Mouse (Mus musculus) embryo, embryonic 11 days (tissue): ENCODE measurements at regions not wholly inside any gene's neighbourhood (a gene's known extent, or its start where the extent isn't known, plus 50 kb on each side); places are given as distances from the start of the nearest gene placed in this dataset.
A peak's percentile ranks its signal among the peaks of the same experiment; 100 is the strongest.
"Not testable (repeated sequence)": the region's sequence is repeated elsewhere in the genome, so short reads cannot be mapped to it uniquely, and the experiment has no call there.

ENCODE experiments used
- DNase-seq: peaks from one replicate; pipeline ENCODE4 v3.0.0-alpha.2; 2015

GRCm38 (mm10) chr10:7390239-7391091 lies 83.0 kb downstream of the Ulbp1 start:
- DNase-seq = peak; percentile 67

GRCm38 (mm10) chr10:7358791-7359190 lies 114.6 kb downstream of the Ulbp1 start:
- not testable (repeated sequence) for DNase-seq

- DNase-seq = not testable (repeated sequence)
Measured at GRCm38 (mm10) chr10:7344290-7344689, 129.1 kb downstream of the Ulbp1 start.

- DNase-seq = not testable (repeated sequence)
Measured at GRCm38 (mm10) chr10:7343736-7344135, 129.7 kb downstream of the Ulbp1 start.

- peak; percentile 89 for DNase-seq
Measured at GRCm38 (mm10) chr10:7333077-7333747, 121.2 kb upstream of the Cnksr3 start.

GRCm38 (mm10) chr10:7328262-7328661 lies 116.2 kb upstream of the Cnksr3 start:
- no peak for DNase-seq

GRCm38 (mm10) chr10:7327046-7327445 lies 115.0 kb upstream of the Cnksr3 start:
- DNase-seq = not testable (repeated sequence)

GRCm38 (mm10) chr10:7325074-7325473 lies 113.0 kb upstream of the Cnksr3 start:
- DNase-seq = no peak

- peak; percentile 3 for DNase-seq
Measured at GRCm38 (mm10) chr10:7323258-7323657, 111.2 kb upstream of the Cnksr3 start.

GRCm38 (mm10) chr10:7309927-7310326 lies 97.9 kb upstream of the Cnksr3 start:
- no peak for DNase-seq

- not testable (repeated sequence) for DNase-seq
Measured at GRCm38 (mm10) chr10:7305881-7306280, 93.8 kb upstream of the Cnksr3 start.

GRCm38 (mm10) chr10:7298377-7298776 lies 86.3 kb upstream of the Cnksr3 start:
- no peak for DNase-seq

- DNase-seq = no peak
Measured at GRCm38 (mm10) chr10:7295921-7296320, 83.9 kb upstream of the Cnksr3 start.

- DNase-seq = no peak
Measured at GRCm38 (mm10) chr10:7293203-7293602, 81.2 kb upstream of the Cnksr3 start.

GRCm38 (mm10) chr10:7289773-7290411 lies 77.9 kb upstream of the Cnksr3 start:
- no peak for DNase-seq

GRCm38 (mm10) chr10:7285112-7285905 lies 73.3 kb upstream of the Cnksr3 start:
- DNase-seq = no peak

GRCm38 (mm10) chr10:7280429-7280828 lies 68.4 kb upstream of the Cnksr3 start:
- no peak for DNase-seq

GRCm38 (mm10) chr10:7278820-7279219 lies 66.8 kb upstream of the Cnksr3 start:
- DNase-seq = no peak

- no peak for DNase-seq
Measured at GRCm38 (mm10) chr10:7275357-7275756, 63.3 kb upstream of the Cnksr3 start.

GRCm38 (mm10) chr10:7274422-7274821 lies 62.4 kb upstream of the Cnksr3 start:
- no peak for DNase-seq

- DNase-seq = no peak
Measured at GRCm38 (mm10) chr10:7271156-7271555, 59.1 kb upstream of the Cnksr3 start.

GRCm38 (mm10) chr10:7268386-7269033 lies 56.5 kb upstream of the Cnksr3 start:
- DNase-seq = no peak
